Mouse (Mus musculus): ENCODE measurements at regions not wholly inside any gene's neighbourhood (a gene's known extent, or its start where the extent isn't known, plus 50 kb on each side); places are given as distances from the start of the nearest gene placed in this dataset.
"Not testable (repeated sequence)": the region's sequence is repeated elsewhere in the genome, so short reads cannot be mapped to it uniquely, and the experiment has no call there.

GRCm38 (mm10) chr1:157622156-157622555 lies 115.6 kb downstream of the Sec16b start:
- not testable (repeated sequence) for DNase-seq

DNA sequence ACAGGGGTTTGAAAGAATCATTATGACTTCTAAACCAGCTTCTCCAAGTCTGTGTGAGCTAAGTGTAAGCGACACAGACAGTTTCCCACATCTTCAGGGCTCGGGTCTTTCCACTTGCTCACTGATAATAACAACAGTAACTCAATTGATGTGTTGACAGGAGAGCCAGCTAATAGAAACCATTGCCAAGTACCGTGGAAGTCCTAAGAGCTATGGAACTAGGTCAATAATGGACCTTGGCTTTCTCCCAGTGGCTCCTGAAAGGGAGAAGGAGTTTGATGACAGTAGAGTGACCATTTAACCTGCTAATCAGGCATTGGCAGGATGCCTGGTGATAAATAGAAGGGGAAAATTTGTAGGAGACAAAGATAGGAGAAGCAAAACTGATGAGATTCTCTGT lies 126.1 kb downstream of the Sec16b start:
- DNase-seq: no peak

GRCm38 (mm10) chr1:157633470-157633869 lies 126.9 kb downstream of the Sec16b start:
- no peak for DNase-seq

- no peak for DNase-seq
Observed at GRCm38 (mm10) chr1:157635776-157636175, 129.2 kb downstream of the Sec16b start.

DNA sequence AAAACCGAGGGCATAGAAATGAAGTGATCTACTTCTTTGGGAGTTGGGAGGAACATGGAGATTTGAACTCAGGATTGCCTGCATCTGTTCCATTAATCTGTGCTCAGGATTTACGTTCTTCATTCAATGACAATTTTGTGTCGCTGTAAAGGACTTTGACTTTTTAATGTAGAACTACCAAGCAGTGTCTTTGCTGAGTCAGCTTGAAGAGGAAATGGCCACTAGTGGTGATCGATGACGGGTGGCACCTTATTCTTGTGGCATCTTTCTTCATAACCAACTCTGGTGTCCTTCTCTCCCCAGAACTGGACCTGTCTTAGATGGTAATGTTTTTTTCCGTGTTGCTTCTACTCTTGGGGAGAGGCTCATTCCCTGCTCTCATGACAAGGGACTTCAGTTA lies 137.0 kb downstream of the Sec16b start:
- no peak for DNase-seq

DNA sequence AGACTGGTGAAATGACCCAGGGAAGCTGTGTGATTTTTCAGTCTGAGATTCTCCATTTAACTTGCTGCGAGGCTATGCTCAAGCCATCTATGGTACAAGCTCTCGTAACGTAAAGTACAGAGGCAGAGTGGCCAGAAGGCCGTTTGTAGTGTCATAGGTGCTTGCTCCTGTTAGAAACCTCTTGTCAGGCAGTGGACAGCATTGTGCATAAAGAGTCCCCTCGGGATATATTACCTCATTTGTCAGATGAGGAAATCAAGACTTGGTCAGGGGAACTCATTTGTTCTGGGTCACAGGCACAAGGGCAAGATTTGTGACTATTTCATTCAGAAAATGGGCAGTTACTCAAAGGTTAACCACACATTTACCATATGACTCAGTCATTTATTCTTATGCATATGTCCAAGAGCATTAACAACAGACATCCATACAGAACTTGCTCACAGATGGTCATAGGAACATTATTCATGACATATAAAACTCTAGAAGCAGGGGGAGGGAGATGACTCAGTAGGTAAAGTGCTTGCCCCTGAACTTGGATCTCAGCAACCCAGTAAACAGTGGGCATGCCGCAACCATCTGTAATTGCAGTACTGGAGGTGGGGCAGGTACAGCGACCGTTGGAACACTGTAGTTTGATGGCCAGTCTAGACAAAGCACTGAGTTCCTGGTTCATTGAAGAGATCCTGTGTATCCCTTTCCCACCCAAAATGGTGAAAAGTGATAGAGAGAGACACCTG lies 139.3 kb downstream of the Sec16b start:
- no peak for DNase-seq

DNA sequence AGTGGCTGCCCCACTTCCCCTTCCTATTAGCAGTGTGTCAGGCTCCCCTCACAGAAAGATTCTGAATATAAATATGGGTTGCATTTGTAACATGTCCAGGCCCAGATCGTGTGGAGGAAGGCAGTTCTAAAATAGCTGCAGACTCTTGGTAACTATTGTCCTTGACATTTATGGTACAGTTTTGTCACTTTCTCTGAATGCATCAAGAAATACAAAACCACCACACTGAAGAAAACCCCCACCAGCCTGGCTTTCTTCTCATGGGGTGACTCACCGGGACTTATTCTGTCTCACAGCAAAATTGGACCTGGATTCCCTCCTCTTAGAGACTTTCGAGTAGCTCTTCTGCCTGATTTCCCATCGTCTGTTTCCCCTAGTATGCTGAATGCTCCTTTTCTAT lies 148.9 kb downstream of the Sec16b start:
- no peak for DNase-seq

GRCm38 (mm10) chr1:157669626-157670025 lies 163.1 kb downstream of the Sec16b start:
- no peak for DNase-seq

GRCm38 (mm10) chr1:157684356-157684755 lies 177.8 kb downstream of the Sec16b start:
- no peak for DNase-seq

- no peak for DNase-seq
Observed at GRCm38 (mm10) chr1:157695198-157695597, 188.7 kb downstream of the Sec16b start.

DNA sequence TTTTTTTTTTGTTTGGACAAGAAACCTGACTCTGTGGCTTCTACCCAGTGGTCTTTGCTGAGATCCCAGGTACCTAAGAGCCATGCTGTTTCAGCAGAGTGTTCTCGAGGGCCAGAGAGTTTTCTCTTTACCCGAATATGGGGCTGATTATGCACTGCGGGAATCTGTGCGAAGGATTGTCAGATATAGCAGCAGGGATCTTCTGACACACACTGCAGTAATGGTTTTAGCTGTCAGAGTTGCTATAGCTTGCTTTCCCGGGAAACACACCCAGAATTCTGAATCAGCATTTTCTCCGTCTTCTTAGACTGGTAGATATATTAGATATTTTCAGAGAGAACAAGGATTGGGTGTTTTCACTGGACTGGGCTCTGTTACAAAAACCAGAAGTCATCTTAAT lies 197.1 kb downstream of the Sec16b start:
- no peak for DNase-seq

- no peak for DNase-seq
Observed at GRCm38 (mm10) chr1:157705364-157705763, 198.8 kb downstream of the Sec16b start.

DNA sequence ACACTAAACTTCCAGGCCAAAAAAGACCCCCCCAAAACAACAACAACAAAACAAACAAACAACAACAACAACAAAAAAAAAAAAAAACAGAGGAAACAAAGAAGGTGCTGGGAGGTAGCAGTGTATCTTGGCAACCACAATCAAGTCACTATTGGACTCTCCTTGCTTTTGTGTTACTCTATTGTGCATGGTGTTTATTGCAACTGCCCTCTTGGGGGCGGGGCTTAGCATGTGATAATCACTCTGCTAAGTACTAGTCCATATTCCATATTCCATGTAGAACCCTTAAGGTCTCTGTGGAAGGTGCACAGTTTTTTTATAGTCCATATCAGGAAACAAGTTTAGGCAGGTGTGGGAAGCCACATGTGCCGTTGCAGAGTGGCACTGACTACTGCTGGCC lies 200.7 kb downstream of the Sec16b start:
- no peak for DNase-seq

- no peak for DNase-seq
Observed at GRCm38 (mm10) chr1:157709117-157709516, 202.6 kb downstream of the Sec16b start.

- DNase-seq: no peak
Observed at GRCm38 (mm10) chr1:157710870-157711269, 204.3 kb downstream of the Sec16b start.

DNA sequence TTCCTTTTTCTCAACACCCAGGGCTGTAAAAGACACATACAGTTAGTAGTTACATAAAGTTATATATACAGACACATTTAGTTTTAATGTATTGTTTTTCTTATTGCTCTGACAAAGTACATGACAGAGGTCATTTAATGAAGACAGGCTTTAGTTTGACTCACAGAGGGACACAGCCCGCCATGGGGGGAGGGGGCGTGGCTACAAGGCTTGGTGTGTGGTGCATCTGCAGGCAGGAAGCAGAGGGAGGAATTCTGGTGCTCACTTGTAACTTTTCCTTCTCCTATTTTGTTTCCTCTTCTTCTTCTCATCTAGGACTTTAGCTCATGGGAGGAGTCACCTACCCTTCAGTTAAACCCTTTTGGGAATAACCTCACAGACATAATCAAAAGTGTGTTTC lies 206.0 kb downstream of the Sec16b start:
- no peak for DNase-seq

DNA sequence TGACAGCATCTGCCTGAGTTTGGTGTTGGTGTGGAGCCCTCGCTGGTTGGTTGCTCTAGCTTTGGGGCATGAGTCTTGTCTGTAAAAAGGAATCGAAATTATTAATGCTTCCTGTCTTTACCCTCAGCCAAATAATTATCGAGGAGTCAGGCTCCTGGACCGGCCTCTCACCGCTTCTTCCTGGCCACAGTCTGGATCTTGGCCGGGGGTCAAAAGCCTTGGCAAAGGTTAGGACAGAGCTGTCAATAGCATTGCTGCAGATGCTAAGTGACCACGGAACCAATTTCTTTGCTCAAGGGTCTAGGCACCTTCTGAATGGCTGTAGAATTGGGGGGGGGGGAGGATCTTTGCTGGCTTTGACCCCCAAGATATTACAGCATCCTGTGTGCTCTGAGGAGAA lies 207.3 kb downstream of the Sec16b start:
- no peak for DNase-seq

DNA sequence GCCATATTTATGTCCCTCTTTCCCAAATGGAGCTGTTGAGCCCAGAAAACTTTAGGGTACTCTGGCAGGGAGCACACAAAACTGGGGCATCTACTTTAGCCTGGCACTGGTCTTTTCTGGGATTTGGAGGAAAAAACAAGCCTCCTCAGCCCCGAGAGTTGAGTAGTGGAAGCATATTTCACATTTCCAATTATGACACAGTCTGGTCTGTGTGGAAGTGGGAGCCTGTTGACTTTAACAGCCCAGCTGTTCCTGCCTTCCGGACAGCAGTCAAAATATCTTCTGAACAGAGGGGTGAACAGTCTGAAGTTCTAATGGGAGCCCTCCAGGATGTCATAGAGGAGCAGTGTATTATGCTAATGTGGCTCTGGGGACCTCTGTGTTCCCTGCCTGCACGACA lies 209.1 kb downstream of the Sec16b start:
- DNase-seq: no peak

DNA sequence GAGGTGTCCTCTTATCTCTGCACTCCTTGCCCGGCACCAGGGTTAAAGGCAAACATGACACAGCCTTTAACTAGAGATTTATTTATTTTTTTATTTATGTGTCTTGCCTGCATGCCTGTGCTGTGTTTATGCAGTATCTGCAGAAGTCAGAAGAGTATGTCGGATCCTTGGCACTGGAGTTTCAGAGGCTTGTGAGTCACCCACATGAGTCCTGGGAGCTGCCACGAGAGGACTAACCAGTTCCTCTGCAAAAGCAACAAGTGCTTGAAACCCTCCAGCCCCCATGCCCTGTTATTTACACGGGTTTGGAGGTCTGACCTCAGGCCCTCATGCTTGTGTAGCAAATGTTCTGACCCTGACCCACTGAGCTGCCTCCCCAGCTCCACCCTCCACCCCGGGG lies 210.6 kb downstream of the Sec16b start:
- no peak for DNase-seq

DNA sequence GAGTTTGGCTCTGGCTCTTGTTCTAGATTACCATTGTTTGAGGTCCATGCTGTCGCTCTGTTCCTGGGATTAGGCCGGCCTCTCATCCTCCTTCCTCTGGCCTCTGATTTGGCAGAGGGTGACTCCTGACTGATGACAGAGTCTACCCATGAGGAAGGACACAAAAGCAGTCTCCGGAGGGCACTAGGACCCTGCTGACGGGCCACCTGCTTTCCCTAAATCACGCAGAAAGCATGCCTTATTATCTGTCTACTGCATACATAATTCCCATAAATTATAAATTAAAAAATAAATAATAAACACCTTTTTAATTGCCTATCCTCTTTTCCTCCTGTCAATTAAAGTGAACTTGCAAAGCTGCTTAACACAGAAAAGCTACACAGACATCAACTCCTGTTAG lies 215.4 kb downstream of the Sec16b start:
- no peak for DNase-seq

GRCm38 (mm10) chr1:157731124-157731523 lies 224.6 kb downstream of the Sec16b start:
- DNase-seq: no peak

GRCm38 (mm10) chr1:157740725-157741665 lies 234.5 kb downstream of the Sec16b start:
- DNase-seq: no peak

- DNase-seq: peak; percentile 16
Observed at GRCm38 (mm10) chr1:157745611-157746010, 239.1 kb downstream of the Sec16b start.
